Mouse (Mus musculus): ENCODE results near the gene Rcor3. TPM values are rescaled to one million over a fixed set of nuclear protein-coding genes. Genes with fewer than 3 reads are reported as not detected.

Rcor3 gene
- polyA plus RNA-seq, 1 experiment = 26.8 TPM

- no peak for TF ChIP-seq GATA1 (IDR thresholded peaks at IDR 0.05; ENCODE audit: low read length)
Measured at GRCm38 (mm10) chr1:192087098-192087497, 50.8 kb downstream of the Rcor3 start.

- TF ChIP-seq GATA1 (IDR thresholded peaks at IDR 0.05; ENCODE audit: low read length) = no peak
Measured at GRCm38 (mm10) chr1:192086279-192087037, 51.4 kb downstream of the Rcor3 start.

GRCm38 (mm10) chr1:192085218-192085617, 52.6 kb downstream of the Rcor3 start:
- TF ChIP-seq GATA1 (IDR thresholded peaks at IDR 0.05; ENCODE audit: low read length) = no peak

- TF ChIP-seq GATA1 (IDR thresholded peaks at IDR 0.05; ENCODE audit: low read length) = no peak
Measured at GRCm38 (mm10) chr1:192082646-192083045, 55.2 kb downstream of the Rcor3 start.

GRCm38 (mm10) chr1:192081129-192081528, 56.7 kb downstream of the Rcor3 start:
- TF ChIP-seq GATA1 (IDR thresholded peaks at IDR 0.05; ENCODE audit: low read length) = no peak

GRCm38 (mm10) chr1:192079121-192079520, 58.7 kb downstream of the Rcor3 start:
- TF ChIP-seq GATA1 (IDR thresholded peaks at IDR 0.05; ENCODE audit: low read length) = no peak

- TF ChIP-seq GATA1 (IDR thresholded peaks at IDR 0.05; ENCODE audit: low read length) = no peak
Measured at GRCm38 (mm10) chr1:192078406-192078805, 59.5 kb downstream of the Rcor3 start.

- TF ChIP-seq GATA1 (IDR thresholded peaks at IDR 0.05; ENCODE audit: low read length) = no peak
Measured at GRCm38 (mm10) chr1:192076796-192077535, 60.9 kb downstream of the Rcor3 start.

GRCm38 (mm10) chr1:192076101-192076500, 61.8 kb downstream of the Rcor3 start:
- TF ChIP-seq GATA1 (IDR thresholded peaks at IDR 0.05; ENCODE audit: low read length) = no peak

- no peak for TF ChIP-seq GATA1 (IDR thresholded peaks at IDR 0.05; ENCODE audit: low read length)
Measured at GRCm38 (mm10) chr1:192074824-192075223, 63.0 kb downstream of the Rcor3 start.

GRCm38 (mm10) chr1:192072426-192072825, 65.4 kb downstream of the Rcor3 start:
- TF ChIP-seq GATA1 (IDR thresholded peaks at IDR 0.05; ENCODE audit: low read length) = no peak

GRCm38 (mm10) chr1:192070618-192071051, 67.2 kb downstream of the Rcor3 start:
- no peak for TF ChIP-seq GATA1 (IDR thresholded peaks at IDR 0.05; ENCODE audit: low read length)

GRCm38 (mm10) chr1:192069971-192070591, 67.8 kb downstream of the Rcor3 start:
- no peak for TF ChIP-seq GATA1 (IDR thresholded peaks at IDR 0.05; ENCODE audit: low read length)

- no peak for TF ChIP-seq GATA1 (IDR thresholded peaks at IDR 0.05; ENCODE audit: low read length)
Measured at GRCm38 (mm10) chr1:192068188-192068587, 69.7 kb downstream of the Rcor3 start.

GRCm38 (mm10) chr1:192066956-192067355, 70.9 kb downstream of the Rcor3 start:
- TF ChIP-seq GATA1 (IDR thresholded peaks at IDR 0.05; ENCODE audit: low read length) = no peak
